Mouse (Mus musculus) kidney, adult 9 months (tissue): ENCODE measurements around the gene Tmem167b.

Experiments
- DNase-seq: peaks from one replicate; pipeline ENCODE4 v3.0.0; 2022

The Tmem167b gene

GRCm38 (mm10) chr3:108536517-108537260, 25.6 kb downstream of the Tmem167b start, which contains the start of gene 5330417C22Rik:
Gene 5330417C22Rik (minus strand): TSS chr3:108536536.
- DNase-seq: no peak

GRCm38 (mm10) chr3:108535896-108536516, 26.3 kb downstream of the Tmem167b start:
- no peak for DNase-seq

- no peak for DNase-seq
Observed at GRCm38 (mm10) chr3:108533951-108534350, 28.3 kb downstream of the Tmem167b start, which contains the start of gene 1700013F07Rik. Gene 1700013F07Rik (plus strand): TSS chr3:108534150.

GRCm38 (mm10) chr3:108533114-108533885, 29.0 kb downstream of the Tmem167b start:
- DNase-seq: peak; percentile 44

- no peak for DNase-seq
Observed at GRCm38 (mm10) chr3:108528489-108528888, 33.8 kb downstream of the Tmem167b start.

- DNase-seq: no peak
Observed at GRCm38 (mm10) chr3:108523415-108523814, 38.9 kb downstream of the Tmem167b start.

GRCm38 (mm10) chr3:108518276-108518675, 44.0 kb downstream of the Tmem167b start:
- no peak for DNase-seq

GRCm38 (mm10) chr3:108513465-108513864, 48.8 kb downstream of the Tmem167b start:
- DNase-seq: no peak

- no peak for DNase-seq
Observed at GRCm38 (mm10) chr3:108510716-108511483, 51.4 kb downstream of the Tmem167b start.

GRCm38 (mm10) chr3:108510156-108510555, 52.1 kb downstream of the Tmem167b start:
- no peak for DNase-seq

- no peak for DNase-seq
Observed at GRCm38 (mm10) chr3:108508745-108509474, 53.4 kb downstream of the Tmem167b start.
